Mouse (Mus musculus): ENCODE data around the gene Serpinh1. TPM values are rescaled to one million over a fixed set of nuclear protein-coding genes. Genes with fewer than 3 reads are reported as not detected.
"Not testable (repeated sequence)": the region's sequence is repeated elsewhere in the genome, so short reads cannot be mapped to it uniquely, and the experiment has no call there.

Serpinh1 gene
- polyA plus RNA-seq, 1 experiment from 2014 or later = 102 TPM

- peak overlapping the region; percentile 97 for H3K27ac ChIP-seq (ENCODE audit: low read depth, low read length)
- peak overlapping the region; percentile 79 for H3K4me2 ChIP-seq (ENCODE audit: low read length)
- H3K9ac ChIP-seq (ENCODE audit: low read length) = peak overlapping the region; percentile 75
- peak; percentile 69 for ATAC-seq
- peak; percentile 89 for DNase-seq (ENCODE audit: low spot score)
- WGBS = 1% methylated on average over 24 of the region's 24 CpGs
- H3K36me3 ChIP-seq (ENCODE audit: control insufficient read depth, insufficient read depth, low read length) = no peaks in the 10 kb centered on the region
- no peaks in the 10 kb centered on the region for H3K9me3 ChIP-seq (replicated peaks; ENCODE audit: control insufficient read depth, low read length)
- peak overlapping the region; percentile 66 for H3K4me3 ChIP-seq (ENCODE audit: low read depth, low read length)
- H3K27me3 ChIP-seq (replicated peaks; ENCODE audit: control insufficient read depth, insufficient read depth, low read length) = no peaks in the 10 kb centered on the region
- H3K4me1 ChIP-seq (ENCODE audit: control insufficient read depth, insufficient read depth, low read length) = peaks cover 20% of the 10 kb centered on the region
Observed at GRCm38 (mm10) chr7:99380491-99381213, 27.6 kb upstream of the Serpinh1 start.

- Histone ChIP-seq H3K9me3 (replicated peaks; ENCODE audit: control insufficient read depth, low read length) (no peaks in the 10 kb centered on the region), H3K27me3 (replicated peaks; ENCODE audit: control insufficient read depth, insufficient read depth, low read length) (no peaks in the 10 kb centered on the region), H3K36me3 (ENCODE audit: control insufficient read depth, insufficient read depth, low read length) (no peaks in the 10 kb centered on the region), H3K27ac (ENCODE audit: low read depth, low read length) (no peak overlapping the region), H3K4me1 (ENCODE audit: control insufficient read depth, insufficient read depth, low read length) (peaks cover 10% of the 10 kb centered on the region), H3K4me3 (ENCODE audit: low read depth, low read length) (no peak overlapping the region), H3K9ac (ENCODE audit: low read length) (no peak overlapping the region), H3K4me2 (ENCODE audit: low read length) (no peak overlapping the region)
- ATAC-seq (no peak), DNase-seq (ENCODE audit: low spot score) (no peak)
- WGBS = 83% methylated on average over 8 of the region's 8 CpGs
Observed at GRCm38 (mm10) chr7:99378870-99379269, 25.8 kb upstream of the Serpinh1 start.

GRCm38 (mm10) chr7:99375455-99375854 is 22.4 kb upstream of the Serpinh1 start:
- no peak overlapping the region for H3K27ac ChIP-seq (ENCODE audit: low read depth, low read length)
- no peaks in the 10 kb centered on the region for H3K27me3 ChIP-seq (replicated peaks; ENCODE audit: control insufficient read depth, insufficient read depth, low read length)
- no peak overlapping the region for H3K9ac ChIP-seq (ENCODE audit: low read length)
- 4% methylated on average over 4 of the region's 4 CpGs for WGBS
- peak; percentile 76 for DNase-seq (ENCODE audit: low spot score)
- no peak for ATAC-seq
- no peaks in the 10 kb centered on the region for H3K9me3 ChIP-seq (replicated peaks; ENCODE audit: control insufficient read depth, low read length)
- H3K4me2 ChIP-seq (ENCODE audit: low read length) = no peak overlapping the region
- no peak overlapping the region for H3K4me3 ChIP-seq (ENCODE audit: low read depth, low read length)
- no peaks in the 10 kb centered on the region for H3K4me1 ChIP-seq (ENCODE audit: control insufficient read depth, insufficient read depth, low read length)
- no peaks in the 10 kb centered on the region for H3K36me3 ChIP-seq (ENCODE audit: control insufficient read depth, insufficient read depth, low read length)

- 60% methylated on average over 3 of the region's 3 CpGs for WGBS
- peak; percentile 33 for DNase-seq (ENCODE audit: low spot score)
- not testable (repeated sequence) for H3K9ac ChIP-seq (ENCODE audit: low read length); H3K4me3 ChIP-seq (ENCODE audit: low read depth, low read length); H3K9me3 ChIP-seq (replicated peaks; ENCODE audit: control insufficient read depth, low read length); H3K4me2 ChIP-seq (ENCODE audit: low read length); H3K36me3 ChIP-seq (ENCODE audit: control insufficient read depth, insufficient read depth, low read length); H3K27ac ChIP-seq (ENCODE audit: low read depth, low read length); H3K27me3 ChIP-seq (replicated peaks; ENCODE audit: control insufficient read depth, insufficient read depth, low read length); H3K4me1 ChIP-seq (ENCODE audit: control insufficient read depth, insufficient read depth, low read length)
- ATAC-seq = peak; percentile 49; the same call in 1 of the 2 replicates
Observed at GRCm38 (mm10) chr7:99374325-99374724, 21.3 kb upstream of the Serpinh1 start.

GRCm38 (mm10) chr7:99366716-99367115 is 13.7 kb upstream of the Serpinh1 start:
- no peak overlapping the region for H3K9ac ChIP-seq (ENCODE audit: low read length)
- ATAC-seq (no peak), DNase-seq (ENCODE audit: low spot score) (no peak)
- H3K9me3 ChIP-seq (replicated peaks; ENCODE audit: control insufficient read depth, low read length) = no peaks in the 10 kb centered on the region
- WGBS = 80% methylated on average over 6 of the region's 6 CpGs
- H3K4me1 ChIP-seq (ENCODE audit: control insufficient read depth, insufficient read depth, low read length) = no peaks in the 10 kb centered on the region; the same call in 1 of the 2 replicates
- no peak overlapping the region for H3K4me3 ChIP-seq (ENCODE audit: low read depth, low read length)
- H3K4me2 ChIP-seq (ENCODE audit: low read length) = no peak overlapping the region
- no peaks in the 10 kb centered on the region for H3K36me3 ChIP-seq (ENCODE audit: control insufficient read depth, insufficient read depth, low read length)
- H3K27ac ChIP-seq (ENCODE audit: low read depth, low read length) = no peak overlapping the region
- no peaks in the 10 kb centered on the region for H3K27me3 ChIP-seq (replicated peaks; ENCODE audit: control insufficient read depth, insufficient read depth, low read length)

GRCm38 (mm10) chr7:99365069-99365468 is 12.0 kb upstream of the Serpinh1 start:
- 2% methylated on average over 5 of the region's 5 CpGs for WGBS
- ATAC-seq (peak; percentile 68), DNase-seq (ENCODE audit: low spot score) (peak; percentile 90)
- H3K4me1 ChIP-seq (ENCODE audit: control insufficient read depth, insufficient read depth, low read length) = peaks cover 6% of the 10 kb centered on the region
- no peak overlapping the region for H3K4me2 ChIP-seq (ENCODE audit: low read length)
- no peaks in the 10 kb centered on the region for H3K36me3 ChIP-seq (ENCODE audit: control insufficient read depth, insufficient read depth, low read length)
- H3K9ac ChIP-seq (ENCODE audit: low read length) = no peak overlapping the region
- H3K9me3 ChIP-seq (replicated peaks; ENCODE audit: control insufficient read depth, low read length) = no peaks in the 10 kb centered on the region
- no peaks in the 10 kb centered on the region for H3K27me3 ChIP-seq (replicated peaks; ENCODE audit: control insufficient read depth, insufficient read depth, low read length)
- H3K27ac ChIP-seq (ENCODE audit: low read depth, low read length) = no peak overlapping the region
- H3K4me3 ChIP-seq (ENCODE audit: low read depth, low read length) = no peak overlapping the region

GRCm38 (mm10) chr7:99362137-99362536 is 9.1 kb upstream of the Serpinh1 start:
- DNase-seq (ENCODE audit: low spot score) (no peak), ATAC-seq (no peak)
- no peak overlapping the region for H3K9ac ChIP-seq (ENCODE audit: low read length)
- no peak overlapping the region for H3K27ac ChIP-seq (ENCODE audit: low read depth, low read length)
- peaks cover 12% of the 10 kb centered on the region for H3K4me1 ChIP-seq (ENCODE audit: control insufficient read depth, insufficient read depth, low read length)
- H3K9me3 ChIP-seq (replicated peaks; ENCODE audit: control insufficient read depth, low read length) = no peaks in the 10 kb centered on the region
- H3K36me3 ChIP-seq (ENCODE audit: control insufficient read depth, insufficient read depth, low read length) = no peaks in the 10 kb centered on the region
- WGBS = 89% methylated on average over 2 of the region's 2 CpGs
- no peak overlapping the region for H3K4me2 ChIP-seq (ENCODE audit: low read length)
- no peaks in the 10 kb centered on the region for H3K27me3 ChIP-seq (replicated peaks; ENCODE audit: control insufficient read depth, insufficient read depth, low read length)
- H3K4me3 ChIP-seq (ENCODE audit: low read depth, low read length) = no peak overlapping the region

- H3K4me2 ChIP-seq (ENCODE audit: low read length) = no peak overlapping the region; the same call in 1 of the 2 replicates
- H3K9me3 ChIP-seq (replicated peaks; ENCODE audit: control insufficient read depth, low read length) = no peaks in the 10 kb centered on the region
- H3K27me3 ChIP-seq (replicated peaks; ENCODE audit: control insufficient read depth, insufficient read depth, low read length) = no peaks in the 10 kb centered on the region
- H3K4me3 ChIP-seq (ENCODE audit: low read depth, low read length) = no peak overlapping the region
- 31% methylated on average over 8 of the region's 8 CpGs for WGBS
- DNase-seq (ENCODE audit: low spot score) (no peak), ATAC-seq (no peak)
- peaks cover 24% of the 10 kb centered on the region for H3K4me1 ChIP-seq (ENCODE audit: control insufficient read depth, insufficient read depth, low read length)
- no peaks in the 10 kb centered on the region for H3K36me3 ChIP-seq (ENCODE audit: control insufficient read depth, insufficient read depth, low read length)
- no peak overlapping the region; the same call in 1 of the 2 replicates for H3K9ac ChIP-seq (ENCODE audit: low read length)
- peak overlapping the region; percentile 89 for H3K27ac ChIP-seq (ENCODE audit: low read depth, low read length)
Observed at GRCm38 (mm10) chr7:99360803-99361414, 7.9 kb upstream of the Serpinh1 start.

Measured in forebrain, embryonic 14.5 days (tissue).